ENCODE assay signal across 14 mouse cellular contexts in the genomic region with DNA sequence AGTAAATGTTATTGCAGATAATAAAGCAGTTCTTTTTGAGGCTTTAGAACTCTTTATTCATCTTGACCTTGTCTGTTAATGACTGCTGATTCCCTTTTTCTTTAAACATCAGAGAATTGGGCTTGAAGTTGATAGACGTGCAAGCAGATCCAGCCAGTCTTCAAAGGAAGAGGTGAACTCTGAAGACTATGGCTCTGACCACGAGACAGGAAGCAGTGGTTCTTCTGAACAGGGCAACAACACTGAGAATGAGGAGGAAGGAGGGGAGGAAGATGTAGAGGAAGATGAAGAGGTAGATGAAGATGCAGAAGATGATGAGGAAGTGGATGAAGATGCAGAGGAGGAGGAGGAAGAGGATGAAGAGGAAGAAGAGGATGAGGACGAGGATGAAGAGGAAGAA.
"Had no signal": no experiment of that assay in that cellular context is flagged by ENCODE, and none has a peak within 500 bp of the region (broad histone marks: within the 10 kb centered on the region; RNA-seq: fewer than 3 reads in every experiment).

No protein-coding gene starts in this region.

- H3K4me1 ChIP-seq: limb, embryonic 10.5 days; lung, embryonic 15.5 days; midbrain, embryonic 13.5 days; neural tube, embryonic 15.5 days had no signal

- H3K27me3 ChIP-seq: lung, embryonic 15.5 days; midbrain, embryonic 13.5 days; neural tube, embryonic 15.5 days had no signal

- H3K9me3 ChIP-seq: limb, embryonic 10.5 days; lung, embryonic 15.5 days; midbrain, embryonic 13.5 days; neural tube, embryonic 15.5 days had no signal

- ATAC-seq: midbrain, embryonic 13.5 days had no signal

- DNase-seq: kidney, adult 8-10 months; kidney, postnatal 25 days; lung, postnatal 36 days; right cerebral cortex, adult 18-20 months; right cerebral cortex, postnatal 4 days; spleen, adult 18-20 months; thymus, adult 18-20 months; thymus, postnatal 25 days had no signal

- H3K4me2 ChIP-seq: liver, embryonic 11.5 days; lung, embryonic 15.5 days; midbrain, embryonic 13.5 days; neural tube, embryonic 15.5 days had no signal

- H3K9ac ChIP-seq: lung, embryonic 15.5 days; midbrain, embryonic 13.5 days; neural tube, embryonic 15.5 days had no signal

- H3K27ac ChIP-seq: left cerebral cortex, adult 2 months; limb, embryonic 10.5 days; lung, embryonic 15.5 days; midbrain, embryonic 13.5 days; neural tube, embryonic 15.5 days had no signal

- H3K4me3 ChIP-seq: left cerebral cortex, adult 2 months; limb, embryonic 10.5 days; lung, embryonic 15.5 days; midbrain, embryonic 13.5 days; neural tube, embryonic 15.5 days had no signal
